Mouse (Mus musculus): ENCODE results near the gene Fabp6.

DNA sequence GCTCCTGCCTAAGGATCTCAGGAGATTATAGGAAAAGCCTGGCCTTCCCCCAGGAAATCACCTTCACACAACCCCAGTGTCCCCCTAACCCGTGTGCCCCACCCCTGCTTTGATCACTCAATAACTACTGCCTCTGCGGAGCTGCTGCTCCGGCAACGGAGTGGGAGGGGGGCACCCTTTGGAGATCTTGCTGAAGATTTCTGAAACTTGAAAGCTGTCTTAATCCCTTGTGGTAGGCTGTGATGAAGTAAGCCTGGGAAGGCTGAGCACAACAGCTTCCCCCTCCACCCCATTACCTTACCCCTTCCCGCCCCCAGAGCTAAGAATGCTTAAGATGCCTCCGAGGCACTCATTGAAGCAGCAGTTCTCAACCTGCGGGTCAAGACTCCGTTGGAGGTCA, 35.5 kb downstream of the Fabp6 start:
- TF ChIP-seq CHD2 (IDR thresholded peaks at IDR 0.05; ENCODE audit: low read depth, low read length) (no peak), MAFK (IDR thresholded peaks at IDR 0.05; ENCODE audit: insufficient read depth, low read depth, low read length) (no peak)

Data from ES-E14 (cell line).